8 mouse cellular contexts compared by ENCODE assay signal in genomic region chr5:124444208-124444607, GRCm38 (mm10). TPM values are rescaled to one million over a fixed set of nuclear protein-coding genes. Genes with fewer than 3 reads are reported as not detected.
DNase-seq lines count a peak whose midpoint lies in the region; ATAC-seq lines count a peak whose summit lies in the region.

No protein-coding gene starts in this region.

- peak overlapping the region; percentile 90; the same call in 1 of the 2 replicates for H3K4me3 ChIP-seq in heart, embryonic 13.5 days
- H3K4me3 ChIP-seq in midbrain, embryonic 10.5 days = peak overlapping the region; percentile 94; the same call in 1 of the 2 replicates
- H3K4me3 ChIP-seq in midbrain, embryonic 11.5 days (ENCODE audit: low read depth, low read length) = no peak overlapping the region
- H3K4me3 ChIP-seq in intestine, embryonic 16.5 days (ENCODE audit: low read length) = peak overlapping the region; percentile 88; the same call in 1 of the 2 replicates
- H3K4me3 ChIP-seq in stomach, embryonic 16.5 days (replicated peaks; ENCODE audit: low read length) = no peak overlapping the region

- H3K9ac ChIP-seq in heart, embryonic 13.5 days = peak overlapping the region; percentile 98; the same call in 1 of the 2 replicates
- H3K9ac ChIP-seq in midbrain, embryonic 11.5 days (ENCODE audit: low read length) = no peak overlapping the region
- H3K9ac ChIP-seq in intestine, embryonic 16.5 days (ENCODE audit: low read depth, low read length) = 0 out of 2 replicates have a peak overlapping the region, but pooled peaks have one; percentile 91
- peak overlapping the region; percentile 97; the same call in 1 of the 2 replicates for H3K9ac ChIP-seq in stomach, embryonic 16.5 days (ENCODE audit: low read length)

- WGBS in heart, embryonic 13.5 days = 62% methylated on average over 3 of the region's 3 CpGs
- 69% methylated on average over 3 of the region's 3 CpGs for WGBS in midbrain, embryonic 10.5 days
- 76% methylated on average over 3 of the region's 3 CpGs for WGBS in midbrain, embryonic 11.5 days
- WGBS in intestine, embryonic 16.5 days = 73% methylated on average over 3 of the region's 3 CpGs
- whole genome bisulfite sequencing in stomach, embryonic 16.5 days = 81% methylated on average over 3 of the region's 3 CpGs

- DNase-seq in heart, adult 11 months = no peak
- DNase-seq in midbrain, embryonic 10.5 days (ENCODE audit: low spot score) = no peak
- DNase-seq in midbrain, embryonic 11.5 days (ENCODE audit: low spot score, missing footprints) = no peak
- DNase-seq in cerebellum, postnatal 10 days = no peak
- no peak for DNase-seq in frontal cortex, adult 2 months (ENCODE audit: extremely low spot score in 1 of 2, low spot score in 1 of 2)

- peaks cover 50% of the 10 kb centered on the region for H3K4me1 ChIP-seq in heart, embryonic 13.5 days
- peaks cover 50% of the 10 kb centered on the region for H3K4me1 ChIP-seq in midbrain, embryonic 10.5 days
- peaks cover 21% of the 10 kb centered on the region for H3K4me1 ChIP-seq in midbrain, embryonic 11.5 days (ENCODE audit: control insufficient read depth, insufficient read depth, low read length)
- peaks cover 26% of the 10 kb centered on the region for H3K4me1 ChIP-seq in intestine, embryonic 16.5 days (ENCODE audit: control insufficient read depth, insufficient read depth, low read length)
- H3K4me1 ChIP-seq in stomach, embryonic 16.5 days (ENCODE audit: control insufficient read depth, insufficient read depth, low read length) = peaks cover 21% of the 10 kb centered on the region

- peaks cover 23% of the 10 kb centered on the region for H3K36me3 ChIP-seq in heart, embryonic 13.5 days
- H3K36me3 ChIP-seq in midbrain, embryonic 10.5 days = peaks cover 34% of the 10 kb centered on the region
- peaks cover 11% of the 10 kb centered on the region for H3K36me3 ChIP-seq in midbrain, embryonic 11.5 days (ENCODE audit: control insufficient read depth, insufficient read depth, low read length)
- H3K36me3 ChIP-seq in intestine, embryonic 16.5 days (ENCODE audit: control insufficient read depth, insufficient read depth, low read length) = 0 out of 2 replicates have a peak, but pooled peaks cover 8% of the 10 kb centered on the region
- no peaks in the 10 kb centered on the region; the same call in 1 of the 2 replicates for H3K36me3 ChIP-seq in stomach, embryonic 16.5 days (ENCODE audit: control insufficient read depth, insufficient read depth, low read length)

- no peak overlapping the region for H3K27ac ChIP-seq in heart, embryonic 13.5 days (replicated peaks)
- no peak overlapping the region for H3K27ac ChIP-seq in midbrain, embryonic 10.5 days (replicated peaks)
- no peak overlapping the region for H3K27ac ChIP-seq in midbrain, embryonic 11.5 days (ENCODE audit: low read depth, low read length)
- H3K27ac ChIP-seq in intestine, embryonic 16.5 days (ENCODE audit: low read length) = peak overlapping the region; percentile 96
- peak overlapping the region; percentile 97; the same call in 1 of the 2 replicates for H3K27ac ChIP-seq in stomach, embryonic 16.5 days (ENCODE audit: low read length)

- no peaks in the 10 kb centered on the region for H3K9me3 ChIP-seq in heart, embryonic 13.5 days
- no peaks in the 10 kb centered on the region for H3K9me3 ChIP-seq in midbrain, embryonic 10.5 days (replicated peaks)
- no peaks in the 10 kb centered on the region for H3K9me3 ChIP-seq in midbrain, embryonic 11.5 days (ENCODE audit: control insufficient read depth, low read length)
- H3K9me3 ChIP-seq in intestine, embryonic 16.5 days (ENCODE audit: control insufficient read depth, low read length) = no peaks in the 10 kb centered on the region
- H3K9me3 ChIP-seq in stomach, embryonic 16.5 days (replicated peaks; ENCODE audit: control insufficient read depth, low read length) = no peaks in the 10 kb centered on the region

- no peak for ATAC-seq in heart, embryonic 13.5 days (ENCODE audit: extremely low read depth, insufficient number of reproducible peaks, low FRiP score, low TSS enrichment)
- ATAC-seq in midbrain, embryonic 11.5 days (ENCODE audit: low FRiP score) = no peak
- ATAC-seq in intestine, embryonic 16.5 days = no peak
- ATAC-seq in stomach, embryonic 16.5 days (ENCODE audit: insufficient read depth, low FRiP score) = no peak

- no peaks in the 10 kb centered on the region for H3K27me3 ChIP-seq in heart, embryonic 13.5 days (replicated peaks)
- H3K27me3 ChIP-seq in midbrain, embryonic 10.5 days (ENCODE audit: low read depth, poor library complexity, severe bottlenecking) = no peaks in the 10 kb centered on the region
- no peaks in the 10 kb centered on the region for H3K27me3 ChIP-seq in midbrain, embryonic 11.5 days (ENCODE audit: control insufficient read depth, insufficient read depth, low read length)
- H3K27me3 ChIP-seq in intestine, embryonic 16.5 days (replicated peaks; ENCODE audit: control insufficient read depth, insufficient read depth, low read length) = no peaks in the 10 kb centered on the region
- H3K27me3 ChIP-seq in stomach, embryonic 16.5 days (ENCODE audit: control insufficient read depth, insufficient read depth, low read length) = no peaks in the 10 kb centered on the region

- H3K4me2 ChIP-seq in heart, embryonic 13.5 days = peak overlapping the region; percentile 91
- H3K4me2 ChIP-seq in midbrain, embryonic 11.5 days = no peak overlapping the region
- H3K4me2 ChIP-seq in intestine, embryonic 16.5 days (ENCODE audit: low read depth, low read length) = peak overlapping the region; percentile 91
- H3K4me2 ChIP-seq in stomach, embryonic 16.5 days (ENCODE audit: low read depth, low read length) = peak overlapping the region; percentile 74; the same call in 1 of the 2 replicates

RNA-seq across cellular contexts. Expression of gene Kmt5a, which starts 4.5 kb away (rescaled TPM):
- 26.7 and 34.4 TPM in 2 replicates for polyA plus RNA-seq in heart, embryonic 13.5 days (2015; fragmentation: Nextera tagmentation; extraction: Ambion mirVana)
- polyA plus RNA-seq in midbrain, embryonic 10.5 days (2016; fragmentation: Nextera tagmentation; extraction: Ambion mirVana) = 36.3 and 37.5 TPM in 2 replicates
- 76.6 and 90.0 TPM in 2 replicates for polyA plus RNA-seq in midbrain, embryonic 11.5 days (2014; fragmentation: Nextera tagmentation; extraction: Ambion mirVana)
- 50.6 and 54.3 TPM in 2 replicates for polyA plus RNA-seq in intestine, embryonic 16.5 days (2015; fragmentation: Nextera tagmentation; extraction: Ambion mirVana)
- polyA plus RNA-seq in stomach, embryonic 16.5 days (2015; fragmentation: Nextera tagmentation; extraction: Ambion mirVana) = 50.4 and 51.7 TPM in 2 replicates
- 41.8 and 54.3 TPM in 2 replicates for polyA plus RNA-seq in frontal cortex, adult 2 months (2012; rRNA removed)

RNA-seq across cellular contexts. Expression of gene Sbno1, which starts 18.4 kb away (rescaled TPM):
- polyA plus RNA-seq in heart, embryonic 13.5 days (2015; fragmentation: Nextera tagmentation; extraction: Ambion mirVana) = 54.3 and 64.1 TPM in 2 replicates
- 90.3 and 94.8 TPM in 2 replicates for polyA plus RNA-seq in midbrain, embryonic 10.5 days (2016; fragmentation: Nextera tagmentation; extraction: Ambion mirVana)
- 78.6 and 85.9 TPM in 2 replicates for polyA plus RNA-seq in midbrain, embryonic 11.5 days (2014; fragmentation: Nextera tagmentation; extraction: Ambion mirVana)
- polyA plus RNA-seq in intestine, embryonic 16.5 days (2015; fragmentation: Nextera tagmentation; extraction: Ambion mirVana) = 78.6 and 83.7 TPM in 2 replicates
- polyA plus RNA-seq in stomach, embryonic 16.5 days (2015; fragmentation: Nextera tagmentation; extraction: Ambion mirVana) = 70.4 and 76.1 TPM in 2 replicates
- polyA plus RNA-seq in frontal cortex, adult 2 months (2012; rRNA removed) = 57.7 and 59.5 TPM in 2 replicates

RNA-seq across cellular contexts. Expression of gene Rilpl2, which starts 34.0 kb away (rescaled TPM):
- polyA plus RNA-seq in heart, embryonic 13.5 days (2015; fragmentation: Nextera tagmentation; extraction: Ambion mirVana) = 12.3 and 14.8 TPM in 2 replicates
- 22.4 and 24.9 TPM in 2 replicates for polyA plus RNA-seq in midbrain, embryonic 10.5 days (2016; fragmentation: Nextera tagmentation; extraction: Ambion mirVana)
- polyA plus RNA-seq in midbrain, embryonic 11.5 days (2014; fragmentation: Nextera tagmentation; extraction: Ambion mirVana) = 19.6 and 23.1 TPM in 2 replicates
- 55.1 and 55.4 TPM in 2 replicates for polyA plus RNA-seq in intestine, embryonic 16.5 days (2015; fragmentation: Nextera tagmentation; extraction: Ambion mirVana)
- polyA plus RNA-seq in stomach, embryonic 16.5 days (2015; fragmentation: Nextera tagmentation; extraction: Ambion mirVana) = 27.4 and 32.0 TPM in 2 replicates
- 24.5 and 25.9 TPM in 2 replicates for polyA plus RNA-seq in frontal cortex, adult 2 months (2012; rRNA removed)

RNA-seq across cellular contexts. Expression of gene Snrnp35, which starts 38.7 kb away (rescaled TPM):
- polyA plus RNA-seq in heart, embryonic 13.5 days (2015; fragmentation: Nextera tagmentation; extraction: Ambion mirVana) = 22.9 and 23.9 TPM in 2 replicates
- 35.1 and 35.5 TPM in 2 replicates for polyA plus RNA-seq in midbrain, embryonic 10.5 days (2016; fragmentation: Nextera tagmentation; extraction: Ambion mirVana)
- polyA plus RNA-seq in midbrain, embryonic 11.5 days (2014; fragmentation: Nextera tagmentation; extraction: Ambion mirVana) = 15.6 and 17.3 TPM in 2 replicates
- 20.1 and 20.9 TPM in 2 replicates for polyA plus RNA-seq in intestine, embryonic 16.5 days (2015; fragmentation: Nextera tagmentation; extraction: Ambion mirVana)
- 22.0 and 24.3 TPM in 2 replicates for polyA plus RNA-seq in stomach, embryonic 16.5 days (2015; fragmentation: Nextera tagmentation; extraction: Ambion mirVana)
- 9.6 and 11.8 TPM in 2 replicates for polyA plus RNA-seq in frontal cortex, adult 2 months (2012; rRNA removed)

Comparison
In these comparisons a context has a peak if more than half of its experiments do, and no peak if none do; other contexts are left out.
1. H3K4me3 ChIP-seq: peak in heart, embryonic 13.5 days (single experiment), midbrain, embryonic 10.5 days (single experiment) and intestine, embryonic 16.5 days (single experiment); none in midbrain, embryonic 11.5 days (single experiment) and stomach, embryonic 16.5 days (single experiment).
2. H3K27ac ChIP-seq: peak in intestine, embryonic 16.5 days (single experiment) and stomach, embryonic 16.5 days (single experiment); none in heart, embryonic 13.5 days (single experiment), midbrain, embryonic 10.5 days (single experiment) and midbrain, embryonic 11.5 days (single experiment).